Mouse (Mus musculus) lung, adult 2 months (tissue): ENCODE results near the gene Pawr.

ENCODE experiments used
- CTCF ChIP-seq: fragments of 200-500 bp; IDR thresholded peaks from 2 replicates; pipeline ENCODE4 v1.5.1; 2011; ENCODE audit warnings: mild to moderate bottlenecking, low read length, control low read depth; ENCODE audit not compliant: insufficient read depth
- POLR2A ChIP-seq: fragments of 200-500 bp; IDR thresholded peaks from 2 replicates; pipeline ENCODE4 v1.6.1; 2011; ENCODE audit warnings: low read depth, mild to moderate bottlenecking, control low read depth, low read length, borderline replicate concordance; ENCODE audit errors: extremely low read depth

GRCm38 (mm10) chr10:108408986-108409385 is 77.1 kb downstream of the Pawr start:
- TF ChIP-seq CTCF (no peak), POLR2A (no peak)
